25 mouse cellular contexts compared by ENCODE assay signal in the genomic region with DNA sequence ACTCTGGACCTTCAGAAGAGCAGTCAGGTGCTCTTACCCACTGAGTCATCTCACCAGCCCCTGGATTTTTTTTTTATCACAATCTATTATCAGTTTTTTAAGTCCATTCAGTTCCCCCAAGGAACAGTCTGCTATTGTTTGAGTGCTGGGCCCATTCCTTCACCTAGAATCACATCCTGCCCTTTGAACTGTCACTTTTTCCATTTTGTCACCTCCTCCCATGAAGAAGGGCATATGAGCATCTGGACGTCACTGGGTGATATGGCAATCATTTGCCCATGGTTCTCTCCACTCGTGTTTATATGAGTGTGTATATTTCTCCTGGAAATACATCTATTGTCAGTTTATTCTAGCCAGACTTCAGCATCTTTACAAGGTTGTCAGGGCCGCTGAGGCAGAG. TPM values are rescaled to one million over a fixed set of nuclear protein-coding genes. Genes with fewer than 3 reads are reported as not detected.
"Had no signal": no experiment of that assay in that cellular context is flagged by ENCODE, and none has a peak within 500 bp of the region (broad histone marks: within the 10 kb centered on the region; RNA-seq: fewer than 3 reads in every experiment).

No protein-coding gene starts in this region.

- H3K27me3 ChIP-seq: lung, embryonic 15.5 days; midbrain, embryonic 13.5 days; midbrain, embryonic 15.5 days; neural tube, embryonic 13.5 days; neural tube, embryonic 15.5 days had no signal

- H3K9me3 ChIP-seq: lung, embryonic 15.5 days; megakaryocyte, embryonic 14.5 days; midbrain, embryonic 13.5 days; midbrain, embryonic 15.5 days; neural tube, embryonic 13.5 days; neural tube, embryonic 15.5 days had no signal

- H3K27ac ChIP-seq: lung, embryonic 15.5 days; macrophage; midbrain, embryonic 13.5 days; midbrain, embryonic 15.5 days; neural tube, embryonic 13.5 days; neural tube, embryonic 15.5 days had no signal

- H3K36me3 ChIP-seq: lung, embryonic 15.5 days; midbrain, embryonic 13.5 days; midbrain, embryonic 15.5 days; neural tube, embryonic 13.5 days; neural tube, embryonic 15.5 days had no signal

- ATAC-seq: liver, postnatal 0 days; lung, postnatal 0 days; midbrain, embryonic 13.5 days; midbrain, embryonic 15.5 days had no signal

- H3K4me2 ChIP-seq: lung, embryonic 15.5 days; midbrain, embryonic 11.5 days; midbrain, embryonic 13.5 days; midbrain, embryonic 15.5 days; neural tube, embryonic 13.5 days; neural tube, embryonic 15.5 days had no signal

- H3K4me1 ChIP-seq: lung, embryonic 15.5 days; midbrain, embryonic 13.5 days; midbrain, embryonic 15.5 days; neural tube, embryonic 13.5 days; neural tube, embryonic 15.5 days had no signal

- H3K9ac ChIP-seq: liver, postnatal 0 days; lung, embryonic 15.5 days; midbrain, embryonic 13.5 days; midbrain, embryonic 15.5 days; neural tube, embryonic 13.5 days; neural tube, embryonic 15.5 days had no signal

- DNase-seq: liver, postnatal 0 days; lung, adult 2 months; lung, postnatal 14 days; lung, postnatal 36 days; retina, postnatal 1 day; right cerebral cortex, adult 18-20 months; right cerebral cortex, postnatal 25 days; right cerebral cortex, postnatal 4 days; spleen, adult 18-20 months; thymus, adult 2 months; thymus, postnatal 14 days; thymus, postnatal 36 days had no signal

- H3K4me3 ChIP-seq: lung, embryonic 15.5 days; megakaryocyte, embryonic 14.5 days; midbrain, embryonic 13.5 days; midbrain, embryonic 15.5 days; neural tube, embryonic 13.5 days; neural tube, embryonic 15.5 days had no signal

RNA-seq across cellular contexts. Expression of gene Dnajc22, which starts 14.9 kb away (rescaled TPM):
- total RNA-seq: megakaryocyte progenitor cell, adult 5-6 weeks; monocyte, adult 5-6 weeks had no signal
- polyA plus RNA-seq: macrophage had no signal

RNA-seq across cellular contexts. Expression of gene Spats2, which starts 17.9 kb away (rescaled TPM):
- total RNA-seq: monocyte, adult 5-6 weeks had no signal

RNA-seq across cellular contexts. Expression of gene C1ql4, which starts 20.2 kb away (rescaled TPM):
- total RNA-seq: megakaryocyte progenitor cell, adult 5-6 weeks; monocyte, adult 5-6 weeks had no signal
- polyA plus RNA-seq: lung, adult 2 months; lung, embryonic 15.5 days; lung, postnatal 0 days; macrophage; small intestine, adult 2 months; stomach, embryonic 16.5 days had no signal

RNA-seq across cellular contexts. Expression of gene Troap, which starts 33.5 kb away (rescaled TPM):
- total RNA-seq: monocyte, adult 5-6 weeks had no signal

RNA-seq across cellular contexts. Expression of gene Prph, which starts 52.9 kb away (rescaled TPM):
- total RNA-seq: monocyte, adult 5-6 weeks had no signal
